25 mouse cellular contexts compared by ENCODE assay signal in genomic region chr1:149753269-149754060, GRCm38 (mm10).
DNase-seq lines count a peak whose midpoint lies in the region; ATAC-seq lines count a peak whose summit lies in the region.
"Had no signal": no experiment of that assay in that cellular context is flagged by ENCODE, and none has a peak within 500 bp of the region (broad histone marks: within the 10 kb centered on the region; RNA-seq: fewer than 3 reads in every experiment).

No protein-coding gene starts in this region.

- no peak overlapping the region for H3K4me3 ChIP-seq in embryonic facial prominence, embryonic 12.5 days
- H3K4me3 ChIP-seq: erythroblast, embryonic 14.5 days; forebrain, embryonic 13.5 days; heart, adult 2 months; heart, embryonic 13.5 days; liver, embryonic 12.5 days; midbrain, embryonic 12.5 days; neural tube, embryonic 12.5 days had no signal

- peak; percentile 53 to 61 for DNase-seq in cerebellum, postnatal 10 days
- DNase-seq in cerebellum, adult 18-20 months: no peak
- DNase-seq in frontal cortex, adult 2 months (ENCODE audit: extremely low spot score in 1 of 2, low spot score in 1 of 2): no peak
- DNase-seq in 3T3-L1 (ENCODE audit: low read depth, low spot score): peak; percentile 6
- no peak for DNase-seq in lung, postnatal 4 days
- DNase-seq: adrenal gland, adult 2 months; cerebellum, adult 8-10 months; gastrocnemius, postnatal 25 days; heart, adult 2 months; heart, postnatal 14 days; kidney, adult 2 months; lung, adult 18-20 months; lung, postnatal 10 days; right cerebral cortex, postnatal 14 days had no signal

- H3K27me3 ChIP-seq in embryonic facial prominence, embryonic 12.5 days: no peaks in the 10 kb centered on the region
- H3K27me3 ChIP-seq: forebrain, embryonic 13.5 days; heart, embryonic 13.5 days; liver, embryonic 12.5 days; midbrain, embryonic 12.5 days; neural tube, embryonic 12.5 days had no signal

- H3K9ac ChIP-seq in embryonic facial prominence, embryonic 12.5 days: no peak overlapping the region
- H3K9ac ChIP-seq: forebrain, embryonic 13.5 days; heart, embryonic 13.5 days; liver, embryonic 12.5 days; midbrain, embryonic 12.5 days; neural tube, embryonic 12.5 days had no signal

- 0 out of 2 replicates have a peak, but pooled peaks have one; percentile 20 for ATAC-seq in frontal cortex, adult (ENCODE audit: low TSS enrichment)
- ATAC-seq in embryonic facial prominence, embryonic 12.5 days (ENCODE audit: insufficient number of reproducible peaks, insufficient read depth, low FRiP score, low TSS enrichment): peak; percentile 74; the same call in 1 of the 2 replicates
- ATAC-seq: forebrain, embryonic 13.5 days; liver, embryonic 12.5 days had no signal

- H3K4me2 ChIP-seq in embryonic facial prominence, embryonic 12.5 days (replicated peaks): no peak overlapping the region
- H3K4me2 ChIP-seq: forebrain, embryonic 13.5 days; heart, embryonic 13.5 days; liver, embryonic 12.5 days; midbrain, embryonic 12.5 days; neural tube, embryonic 12.5 days had no signal

- H3K4me1 ChIP-seq in embryonic facial prominence, embryonic 12.5 days: no peaks in the 10 kb centered on the region
- H3K4me1 ChIP-seq: forebrain, embryonic 13.5 days; liver, embryonic 12.5 days; midbrain, embryonic 12.5 days; neural tube, embryonic 12.5 days had no signal

- WGBS in embryonic facial prominence, embryonic 12.5 days: 37% methylated on average over 7 of the region's 7 CpGs

- no peaks in the 10 kb centered on the region for H3K36me3 ChIP-seq in embryonic facial prominence, embryonic 12.5 days
- H3K36me3 ChIP-seq: G1E; heart, embryonic 13.5 days; liver, embryonic 12.5 days; midbrain, embryonic 12.5 days; neural tube, embryonic 12.5 days had no signal

- no peaks in the 10 kb centered on the region for H3K9me3 ChIP-seq in embryonic facial prominence, embryonic 12.5 days
- H3K9me3 ChIP-seq: forebrain, embryonic 13.5 days; heart, embryonic 13.5 days; liver, embryonic 12.5 days; midbrain, embryonic 12.5 days; neural tube, embryonic 12.5 days had no signal

- no peak overlapping the region for H3K27ac ChIP-seq in embryonic facial prominence, embryonic 12.5 days
- H3K27ac ChIP-seq: forebrain, embryonic 13.5 days; heart, adult 2 months; heart, embryonic 13.5 days; kidney, postnatal 0 days; liver, embryonic 12.5 days; midbrain, embryonic 12.5 days; neural tube, embryonic 12.5 days; stomach, postnatal 0 days had no signal

Comparison
In these comparisons a context has a peak if more than half of its experiments do, and no peak if none do; other contexts are left out.
1. DNase-seq: peak in cerebellum, postnatal 10 days (2 of 2) and 3T3-L1 (single experiment); none in cerebellum, adult 18-20 months (0 of 2), frontal cortex, adult 2 months (0 of 2) and lung, postnatal 4 days (0 of 2).